Mouse (Mus musculus) erythroblast, embryonic 14.5 days (primary cell): ENCODE measurements around the gene Lpcat2.

Experiments used
- GATA1 ChIP-seq: IDR thresholded peaks from 2 replicates; pipeline ENCODE4 v1.6.1; 2012; ENCODE audit warnings: low read length, inconsistent platforms, mixed read lengths
- TAL1 ChIP-seq: IDR thresholded peaks from 3 replicates; pipeline ENCODE4 v1.6.1; 2012; ENCODE audit warnings: low read length, inconsistent platforms, mixed read lengths

DNA sequence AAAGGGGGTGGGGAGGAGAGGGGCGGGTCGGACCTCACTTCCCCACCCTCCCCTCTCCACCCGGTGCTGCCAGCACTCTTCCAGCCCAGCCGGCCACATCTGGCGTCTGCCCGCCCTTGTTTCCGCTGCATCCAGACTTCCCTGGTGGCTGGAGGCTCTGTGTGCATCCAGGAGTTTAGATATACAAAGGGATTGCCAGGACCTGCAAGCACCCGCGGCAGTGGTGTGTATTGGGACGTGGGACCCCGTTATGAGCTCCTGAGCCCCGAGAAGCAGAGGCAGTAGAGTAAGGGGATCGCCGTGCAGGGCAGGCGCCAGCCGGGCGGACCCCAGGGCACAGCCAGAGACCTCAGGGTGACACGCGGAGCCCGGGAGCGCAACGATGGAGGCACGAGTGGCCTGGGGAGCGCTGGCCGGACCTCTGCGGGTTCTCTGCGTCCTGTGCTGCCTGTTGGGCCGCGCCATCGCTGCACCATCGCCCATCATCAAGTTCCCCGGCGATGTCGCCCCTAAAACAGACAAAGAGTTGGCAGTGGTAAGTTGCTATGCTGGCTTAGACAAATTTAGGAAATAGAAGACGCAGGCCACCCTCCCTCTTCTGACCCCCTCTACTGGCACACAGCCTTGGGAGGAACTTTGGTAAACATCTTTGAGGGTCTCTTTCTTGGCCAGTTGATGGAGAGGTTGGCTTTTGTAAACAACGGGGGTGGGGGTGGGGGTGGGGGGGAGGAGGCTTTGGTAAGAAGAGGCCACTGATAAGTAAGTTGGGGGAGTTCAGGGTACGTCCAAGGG lies 27.7 kb upstream of the Lpcat2 start, which contains the start of gene Mmp2:
- no peak for TF ChIP-seq GATA1
- TF ChIP-seq TAL1 = no peak
